Mouse (Mus musculus): ENCODE measurements around the gene Tpk1.

GRCm38 (mm10) chr6:43367434-43367945, 298.6 kb downstream of the Tpk1 start:
- TF ChIP-seq CTCF (IDR thresholded peaks at IDR 0.05) (no peak), EP300 (IDR thresholded peaks at IDR 0.05) (no peak)

All from lung, postnatal 0 days (tissue).